ENCODE assay signal across 18 mouse cellular contexts in the genomic region with DNA sequence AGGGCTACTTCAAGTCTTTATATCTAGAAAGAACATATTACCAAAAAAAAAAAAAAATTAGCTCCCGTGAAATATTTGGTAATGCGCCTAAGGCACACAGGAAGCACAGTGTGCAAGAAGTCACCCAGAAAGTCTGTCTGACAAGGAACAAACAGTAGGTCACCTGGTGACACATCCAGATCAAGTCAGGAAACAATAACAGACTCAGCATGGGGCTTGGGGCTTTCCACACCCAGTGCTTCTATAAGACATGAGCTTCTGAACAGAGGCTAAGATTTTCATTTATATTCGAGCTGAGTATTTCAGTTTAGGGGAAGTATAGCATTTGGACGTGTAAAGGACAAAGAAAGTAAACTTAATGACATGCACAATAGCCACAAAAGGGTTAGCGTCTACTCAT. TPM values are rescaled to one million over a fixed set of nuclear protein-coding genes. Genes with fewer than 3 reads are reported as not detected.
DNase-seq lines count a peak whose midpoint lies in the region; ATAC-seq lines count a peak whose summit lies in the region.
"Had no signal": no experiment of that assay in that cellular context is flagged by ENCODE, and none has a peak within 500 bp of the region (broad histone marks: within the 10 kb centered on the region; RNA-seq: fewer than 3 reads in every experiment).

No protein-coding gene starts in this region.

- no peaks in the 10 kb centered on the region for H3K27me3 ChIP-seq in kidney, embryonic 16.5 days (ENCODE audit: insufficient read depth, low read length)
- H3K27me3 ChIP-seq in intestine, embryonic 14.5 days (replicated peaks; ENCODE audit: control insufficient read depth, insufficient read depth, low read length): no peaks in the 10 kb centered on the region
- H3K27me3 ChIP-seq in stomach, embryonic 16.5 days (ENCODE audit: control insufficient read depth, insufficient read depth, low read length): no peaks in the 10 kb centered on the region
- H3K27me3 ChIP-seq: embryonic facial prominence, embryonic 15.5 days; hindbrain, embryonic 13.5 days; limb, embryonic 13.5 days had no signal

- 76% methylated on average over 5 of the region's 5 CpGs for WGBS in kidney, embryonic 16.5 days
- 88% methylated on average over 5 of the region's 5 CpGs for WGBS in intestine, embryonic 14.5 days
- 71% methylated on average over 5 of the region's 5 CpGs for WGBS in stomach, embryonic 16.5 days

- H3K4me1 ChIP-seq in kidney, embryonic 16.5 days (ENCODE audit: insufficient read depth, low read length): no peaks in the 10 kb centered on the region; the same call in 1 of the 2 replicates
- 0 out of 2 replicates have a peak, but pooled peaks cover 4% of the 10 kb centered on the region for H3K4me1 ChIP-seq in intestine, embryonic 14.5 days (replicated peaks; ENCODE audit: control insufficient read depth, insufficient read depth, low read length)
- no peaks in the 10 kb centered on the region for H3K4me1 ChIP-seq in stomach, embryonic 16.5 days (ENCODE audit: control insufficient read depth, insufficient read depth, low read length)
- H3K4me1 ChIP-seq: embryonic facial prominence, embryonic 15.5 days; hindbrain, embryonic 13.5 days; limb, embryonic 13.5 days had no signal

- no peak for DNase-seq in kidney, adult 18-20 months
- peak; percentile 10 for DNase-seq in ZHBTc4 (ENCODE audit: low read depth, low spot score)
- DNase-seq in intestine, embryonic 14.5 days (ENCODE audit: low spot score): no peak
- DNase-seq in retina, embryonic 14.5 days (ENCODE audit: low spot score): no peak
- DNase-seq in B cell, adult 2 months: no peak
- DNase-seq: adrenal gland, postnatal 14 days; cerebellum, adult 8-10 months; forebrain, postnatal 0 days; gastrocnemius, postnatal 14 days; layer of hippocampus, adult 9-11 months; lung, postnatal 4 days; thymus, postnatal 14 days had no signal

- H3K27ac ChIP-seq in kidney, embryonic 16.5 days (ENCODE audit: low read length): peak overlapping the region; percentile 91
- peak overlapping the region; percentile 54 for H3K27ac ChIP-seq in intestine, embryonic 14.5 days (ENCODE audit: low read depth)
- H3K27ac ChIP-seq in stomach, embryonic 16.5 days (ENCODE audit: low read length): peak overlapping the region; percentile 89
- H3K27ac ChIP-seq: embryonic facial prominence, embryonic 15.5 days; hindbrain, embryonic 13.5 days; limb, embryonic 13.5 days; liver, embryonic 14.5 days had no signal

- H3K36me3 ChIP-seq in kidney, embryonic 16.5 days (ENCODE audit: insufficient read depth, low read length): no peaks in the 10 kb centered on the region
- no peaks in the 10 kb centered on the region for H3K36me3 ChIP-seq in intestine, embryonic 14.5 days (ENCODE audit: control insufficient read depth, insufficient read depth, low read length)
- no peaks in the 10 kb centered on the region for H3K36me3 ChIP-seq in stomach, embryonic 16.5 days (ENCODE audit: control insufficient read depth, insufficient read depth, low read length)
- H3K36me3 ChIP-seq: embryonic facial prominence, embryonic 15.5 days; hindbrain, embryonic 13.5 days; limb, embryonic 13.5 days had no signal

- no peak overlapping the region for H3K4me3 ChIP-seq in kidney, embryonic 16.5 days (ENCODE audit: low read length)
- no peak overlapping the region for H3K4me3 ChIP-seq in intestine, embryonic 14.5 days (ENCODE audit: low read depth, low read length)
- H3K4me3 ChIP-seq in stomach, embryonic 16.5 days (replicated peaks; ENCODE audit: low read length): no peak overlapping the region
- H3K4me3 ChIP-seq: embryonic facial prominence, embryonic 15.5 days; hindbrain, embryonic 13.5 days; limb, embryonic 13.5 days had no signal

- no peak overlapping the region for H3K9ac ChIP-seq in kidney, embryonic 16.5 days (replicated peaks; ENCODE audit: low read length)
- no peak overlapping the region for H3K9ac ChIP-seq in intestine, embryonic 14.5 days (ENCODE audit: low read length)
- no peak overlapping the region for H3K9ac ChIP-seq in stomach, embryonic 16.5 days (ENCODE audit: low read length)
- H3K9ac ChIP-seq: embryonic facial prominence, embryonic 15.5 days; forebrain, postnatal 0 days; hindbrain, embryonic 13.5 days; limb, embryonic 13.5 days; liver, embryonic 14.5 days had no signal

- no peak overlapping the region for H3K4me2 ChIP-seq in kidney, embryonic 16.5 days (replicated peaks; ENCODE audit: low read depth, low read length)
- no peak overlapping the region for H3K4me2 ChIP-seq in intestine, embryonic 14.5 days (ENCODE audit: low read length)
- H3K4me2 ChIP-seq in stomach, embryonic 16.5 days (ENCODE audit: low read depth, low read length): no peak overlapping the region
- H3K4me2 ChIP-seq: embryonic facial prominence, embryonic 15.5 days; hindbrain, embryonic 13.5 days; limb, embryonic 13.5 days had no signal

- no peak for ATAC-seq in kidney, embryonic 16.5 days (ENCODE audit: low FRiP score, low TSS enrichment)
- no peak for ATAC-seq in intestine, embryonic 14.5 days (replicated peaks; ENCODE audit: low FRiP score, low TSS enrichment, low read depth)
- ATAC-seq in stomach, embryonic 16.5 days (ENCODE audit: insufficient read depth, low FRiP score): no peak; the same call in 1 of the 2 replicates
- ATAC-seq: forebrain, postnatal 0 days had no signal

- 0 out of 2 replicates have a peak, but pooled peaks cover 2% of the 10 kb centered on the region for H3K9me3 ChIP-seq in kidney, embryonic 16.5 days (ENCODE audit: low read length)
- no peaks in the 10 kb centered on the region for H3K9me3 ChIP-seq in intestine, embryonic 14.5 days (ENCODE audit: control insufficient read depth, low read length)
- H3K9me3 ChIP-seq in stomach, embryonic 16.5 days (replicated peaks; ENCODE audit: control insufficient read depth, low read length): no peaks in the 10 kb centered on the region
- H3K9me3 ChIP-seq: embryonic facial prominence, embryonic 15.5 days had no signal

RNA-seq across cellular contexts. Expression of a gene that starts 45.7 kb away (rescaled TPM):
- polyA plus RNA-seq in kidney, embryonic 16.5 days (2015; fragmentation: Nextera tagmentation; extraction: Ambion mirVana): 3.3 and 4.3 TPM in 2 replicates
- polyA plus RNA-seq in intestine, embryonic 14.5 days (2014; fragmentation: Nextera tagmentation; extraction: Ambion mirVana): 5.7 and 6.5 TPM in 2 replicates
- polyA plus RNA-seq in stomach, embryonic 16.5 days (2015; fragmentation: Nextera tagmentation; extraction: Ambion mirVana): 1.2 and 1.4 TPM in 2 replicates

RNA-seq across cellular contexts. Expression of a gene that starts 49.3 kb away (rescaled TPM):
- 22.0 and 23.4 TPM in 2 replicates for polyA plus RNA-seq in kidney, embryonic 16.5 days (2015; fragmentation: Nextera tagmentation; extraction: Ambion mirVana)
- 25.7 and 26.1 TPM in 2 replicates for polyA plus RNA-seq in intestine, embryonic 14.5 days (2014; fragmentation: Nextera tagmentation; extraction: Ambion mirVana)
- 43.7 and 45.5 TPM in 2 replicates for polyA plus RNA-seq in stomach, embryonic 16.5 days (2015; fragmentation: Nextera tagmentation; extraction: Ambion mirVana)
